Mouse (Mus musculus) intestine, embryonic 14.5 days (tissue): ENCODE results near the gene Vsnl1. TPM values are rescaled to one million over a fixed set of nuclear protein-coding genes. Genes with fewer than 3 reads are reported as not detected.
A peak's percentile ranks its signal among the peaks of the same experiment; 100 is the strongest.

Source experiments
- ATAC-seq: fragments of 200-750 bp; cut with Nextera tagmentation; replicated peaks from 2 replicates; pipeline ENCODE4 v1.8.0; 2017; ENCODE audit warnings: low read depth, moderate number of reproducible peaks, moderate TSS enrichment, moderate library complexity; ENCODE audit not compliant: low FRiP score, low TSS enrichment
- DNase-seq: peaks from one replicate; pipeline ENCODE4 v3.0.0-alpha.2; 2018; ENCODE audit warnings: low spot score
- H3K27ac ChIP-seq: fragments of 300-500 bp; sonication (generic); 2 replicates; pipeline ENCODE4 v1.5.1; 2014; ENCODE audit warnings: low read depth, mild to moderate bottlenecking, control low read depth
- H3K27me3 ChIP-seq: fragments of 300-500 bp; sonication (generic); replicated peaks from 2 replicates; pipeline ENCODE4 v1.6.1; 2014; ENCODE audit warnings: low read length, control low read depth; ENCODE audit not compliant: control insufficient read depth, insufficient read depth
- H3K36me3 ChIP-seq: fragments of 300-500 bp; sonication (generic); 2 replicates; pipeline ENCODE4 v1.6.1; 2014; ENCODE audit warnings: low read length, control low read depth; ENCODE audit not compliant: control insufficient read depth, insufficient read depth
- H3K4me1 ChIP-seq: fragments of 300-500 bp; sonication (generic); replicated peaks from 2 replicates; pipeline ENCODE4 v1.6.1; 2014; ENCODE audit warnings: low read length, control low read depth, mixed read lengths; ENCODE audit not compliant: control insufficient read depth, insufficient read depth
- H3K4me2 ChIP-seq: fragments of 300-500 bp; sonication (generic); 2 replicates; pipeline ENCODE4 v1.6.1; 2014; ENCODE audit warnings: low read length
- H3K4me3 ChIP-seq: fragments of 300-500 bp; sonication (generic); 2 replicates; pipeline ENCODE4 v1.5.1; 2014; ENCODE audit warnings: low read depth, low read length, control low read depth, mixed read lengths
- H3K9ac ChIP-seq: fragments of 300-500 bp; sonication (generic); 2 replicates; pipeline ENCODE4 v1.6.1; 2014; ENCODE audit warnings: mild to moderate bottlenecking, low read length
- H3K9me3 ChIP-seq: fragments of 300-500 bp; sonication (generic); 2 replicates; pipeline ENCODE4 v1.6.1; 2016; ENCODE audit warnings: low read length, control low read depth; ENCODE audit not compliant: control insufficient read depth
- WGBS: fragments of 180-500 bp; shearing (Covaris S2); extraction: QIAGEN DNeasy Blood & Tissue Kit; methylation state at CpG from one replicate; pipeline ENCODE4 v1.1.7; 2014; 5-methylcytosine and 5-hydroxymethylcytosine counted together
- polyA plus RNA-seq: library from polyadenylated mRNA; unstranded; fragments of >200 nt; fragmentation: Nextera tagmentation; extraction: Ambion mirVana; gene quantifications from 2 replicates; pipeline ENCODE4 v1.2.1, GENCODE M21; 2014

The Vsnl1 gene
- polyA plus RNA-seq, 1 experiment from 2014 or later = 0.88 TPM

- H3K4me2 ChIP-seq = no peak overlapping the region
- H3K4me3 ChIP-seq = no peak overlapping the region
- no peak for DNase-seq
- H3K9ac ChIP-seq = no peak overlapping the region
- no peaks in the 10 kb centered on the region for H3K36me3 ChIP-seq
- H3K9me3 ChIP-seq = no peaks in the 10 kb centered on the region
- 93% methylated on average over 6 of the region's 6 CpGs for WGBS
- H3K27ac ChIP-seq = no peak overlapping the region
- no peaks in the 10 kb centered on the region for H3K27me3 ChIP-seq
- H3K4me1 ChIP-seq = no peaks in the 10 kb centered on the region
- ATAC-seq = no peak
Observed at GRCm38 (mm10) chr12:11362435-11362834, 74.0 kb downstream of the Vsnl1 start.

DNA sequence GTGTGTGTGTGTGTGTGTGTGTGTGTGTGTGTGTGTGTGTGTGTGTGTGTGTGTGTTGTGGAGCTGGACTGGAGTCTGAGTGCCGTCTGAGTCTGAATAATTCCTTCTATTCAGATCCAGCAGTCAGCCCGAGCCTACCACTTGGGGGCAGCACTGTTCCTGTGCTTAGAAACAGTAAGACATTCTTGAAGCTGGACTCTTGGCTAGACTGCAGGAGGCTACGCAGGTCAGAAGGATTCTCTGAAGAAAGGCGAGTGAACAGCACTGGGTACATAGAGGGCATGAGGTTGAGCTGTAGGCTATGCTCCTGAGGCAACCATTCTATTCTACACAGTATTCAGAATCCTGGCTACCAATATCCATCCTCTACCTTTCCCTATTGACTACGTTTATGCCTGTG lies 85.5 kb downstream of the Vsnl1 start:
- Histone ChIP-seq H3K9me3 (no peaks in the 10 kb centered on the region), H3K4me2 (no peak overlapping the region), H3K36me3 (no peaks in the 10 kb centered on the region), H3K27me3 (no peaks in the 10 kb centered on the region), H3K4me3 (no peak overlapping the region), H3K4me1 (no peaks in the 10 kb centered on the region), H3K27ac (no peak overlapping the region), H3K9ac (no peak overlapping the region)
- 31% methylated on average over 5 of the region's 5 CpGs for WGBS
- no peak; the same call in 1 of the 2 replicates for ATAC-seq
- peak; percentile 80 for DNase-seq

DNA sequence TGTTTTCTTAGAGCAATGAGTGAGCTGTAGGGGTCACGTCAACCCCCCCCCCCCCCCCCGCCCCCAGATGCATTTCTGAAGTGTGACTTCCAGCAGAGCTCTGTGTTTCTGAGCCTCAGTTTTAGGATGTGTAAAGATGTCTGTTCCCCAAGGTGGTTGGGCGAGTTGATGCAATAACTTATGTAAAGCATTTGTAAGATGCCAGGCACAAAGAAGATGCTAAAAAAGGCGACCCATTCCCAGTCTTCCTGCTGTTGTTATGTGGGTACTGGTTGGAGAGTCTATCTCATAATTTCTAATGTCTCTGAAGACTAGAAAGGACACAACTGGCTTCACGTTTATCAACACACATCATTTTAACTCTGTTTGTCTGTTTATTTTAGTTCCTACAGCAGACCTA lies 86.5 kb downstream of the Vsnl1 start:
- H3K9me3 ChIP-seq = no peaks in the 10 kb centered on the region
- H3K4me3 ChIP-seq = no peak overlapping the region
- H3K27me3 ChIP-seq = no peaks in the 10 kb centered on the region
- DNase-seq (no peak), ATAC-seq (no peak)
- H3K27ac ChIP-seq = no peak overlapping the region
- 48% methylated on average over 5 of the region's 5 CpGs for WGBS
- no peak overlapping the region for H3K4me2 ChIP-seq
- no peaks in the 10 kb centered on the region for H3K4me1 ChIP-seq
- no peak overlapping the region for H3K9ac ChIP-seq
- H3K36me3 ChIP-seq = no peaks in the 10 kb centered on the region

DNA sequence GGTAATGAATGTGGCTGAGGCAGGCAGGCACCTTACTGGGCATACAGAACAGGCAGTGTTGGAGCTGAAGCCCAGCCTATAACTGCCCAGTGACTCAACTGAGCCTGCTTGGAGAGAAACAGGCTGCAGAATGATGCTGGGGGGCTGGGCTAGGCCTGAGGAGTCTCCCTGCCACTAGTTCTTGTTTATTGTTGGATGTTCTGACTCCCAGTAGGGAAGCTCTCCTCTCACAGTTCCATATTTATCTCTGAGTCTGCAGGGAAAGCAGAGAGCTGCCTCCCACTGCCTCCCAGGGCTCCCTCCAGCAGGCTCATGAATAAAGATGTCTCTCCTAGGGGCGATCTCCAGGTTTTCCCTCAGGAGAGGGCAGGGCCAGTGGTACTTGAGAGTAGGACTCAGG lies 88.0 kb downstream of the Vsnl1 start:
- Histone ChIP-seq H3K4me2 (no peak overlapping the region), H3K4me3 (no peak overlapping the region), H3K4me1 (no peaks in the 10 kb centered on the region), H3K9me3 (no peaks in the 10 kb centered on the region), H3K9ac (no peak overlapping the region), H3K27ac (no peak overlapping the region), H3K27me3 (no peaks in the 10 kb centered on the region), H3K36me3 (no peaks in the 10 kb centered on the region)
- DNase-seq (no peak), ATAC-seq (no peak)
- WGBS = 7% methylated on average over 1 of the region's 1 CpGs

DNA sequence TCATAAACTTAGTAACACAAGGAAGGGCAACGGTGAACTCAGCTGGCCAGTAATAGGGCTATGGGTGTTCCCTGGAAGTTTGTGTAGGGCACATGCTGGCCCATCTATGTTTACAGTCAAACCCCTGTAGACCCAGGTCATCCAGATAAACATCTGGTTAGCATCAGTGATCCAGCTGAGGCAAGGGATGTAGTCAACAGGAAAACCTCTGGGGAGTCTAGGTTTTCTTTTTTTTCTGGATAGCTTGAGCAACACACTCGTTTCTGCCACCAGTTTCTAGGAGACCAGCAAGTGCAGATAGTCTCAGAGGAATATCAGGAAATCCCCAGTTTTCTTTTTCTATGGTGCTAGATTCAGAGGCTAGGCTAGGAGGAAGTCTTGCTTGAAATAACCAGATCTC lies 90.5 kb downstream of the Vsnl1 start:
- H3K4me1 ChIP-seq = no peaks in the 10 kb centered on the region
- no peaks in the 10 kb centered on the region for H3K27me3 ChIP-seq
- ATAC-seq = no peak
- no peaks in the 10 kb centered on the region for H3K9me3 ChIP-seq
- DNase-seq = no peak
- H3K27ac ChIP-seq = no peak overlapping the region
- H3K4me3 ChIP-seq = no peak overlapping the region
- H3K36me3 ChIP-seq = no peaks in the 10 kb centered on the region
- no peak overlapping the region for H3K9ac ChIP-seq
- 56% methylated on average over 2 of the region's 2 CpGs for WGBS
- H3K4me2 ChIP-seq = no peak overlapping the region

- DNase-seq = no peak
- Histone ChIP-seq H3K4me3 (no peak overlapping the region), H3K4me1 (no peaks in the 10 kb centered on the region), H3K4me2 (no peak overlapping the region), H3K27ac (no peak overlapping the region), H3K9me3 (no peaks in the 10 kb centered on the region), H3K36me3 (no peaks in the 10 kb centered on the region), H3K9ac (no peak overlapping the region), H3K27me3 (no peaks in the 10 kb centered on the region)
- ATAC-seq = no peak
- 68% methylated on average over 6 of the region's 6 CpGs for WGBS
Observed at GRCm38 (mm10) chr12:11342020-11342600, 94.3 kb downstream of the Vsnl1 start.

- Histone ChIP-seq H3K4me3 (no peak overlapping the region), H3K27me3 (no peaks in the 10 kb centered on the region), H3K9me3 (no peaks in the 10 kb centered on the region), H3K4me1 (no peaks in the 10 kb centered on the region), H3K27ac (no peak overlapping the region), H3K36me3 (no peaks in the 10 kb centered on the region), H3K4me2 (no peak overlapping the region), H3K9ac (no peak overlapping the region)
- no peak for ATAC-seq
- WGBS = 79% methylated on average over 2 of the region's 2 CpGs
- no peak for DNase-seq
Observed at GRCm38 (mm10) chr12:11338251-11338650, 98.2 kb downstream of the Vsnl1 start.

DNA sequence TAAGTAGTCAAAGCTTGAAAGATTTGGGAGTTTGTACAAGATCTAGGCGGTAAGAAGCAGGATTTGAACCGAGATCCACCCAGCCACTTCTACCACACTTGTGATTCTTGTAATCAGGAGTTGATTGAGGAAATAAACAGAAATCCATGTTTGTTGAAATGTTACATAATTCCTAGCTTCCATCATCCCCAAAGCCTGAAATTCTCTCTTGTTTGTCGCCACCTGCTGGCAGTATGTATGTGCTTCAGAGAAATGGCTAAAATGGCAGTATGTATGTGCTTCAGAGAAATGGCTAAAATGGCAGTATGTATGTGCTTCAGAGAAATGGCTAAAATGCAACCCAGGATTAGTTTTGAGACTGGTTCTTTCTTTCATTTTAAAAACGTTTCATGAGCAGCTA lies 99.6 kb downstream of the Vsnl1 start:
- Histone ChIP-seq H3K36me3 (no peaks in the 10 kb centered on the region), H3K4me3 (no peak overlapping the region), H3K27me3 (no peaks in the 10 kb centered on the region), H3K4me2 (no peak overlapping the region), H3K4me1 (no peaks in the 10 kb centered on the region), H3K9me3 (no peaks in the 10 kb centered on the region), H3K9ac (no peak overlapping the region), H3K27ac (no peak overlapping the region)
- 46% methylated on average over 4 of the region's 4 CpGs for WGBS
- peak; percentile 57 for DNase-seq
- ATAC-seq = no peak

GRCm38 (mm10) chr12:11326483-11326882 lies 109.9 kb downstream of the Vsnl1 start:
- DNase-seq = no peak
- WGBS = 82% methylated on average over 3 of the region's 3 CpGs
- Histone ChIP-seq H3K36me3 (no peaks in the 10 kb centered on the region), H3K9ac (no peak overlapping the region), H3K4me1 (no peaks in the 10 kb centered on the region), H3K4me2 (no peak overlapping the region), H3K9me3 (no peaks in the 10 kb centered on the region), H3K4me3 (no peak overlapping the region), H3K27me3 (no peaks in the 10 kb centered on the region), H3K27ac (no peak overlapping the region)
- no peak for ATAC-seq
